Mouse (Mus musculus) CH12.LX (cell line): ENCODE data around the gene Mkrn1. TPM values are rescaled to one million over a fixed set of nuclear protein-coding genes. Genes with fewer than 3 reads are reported as not detected.

Experiments
- DNase-seq: peaks from one replicate; pipeline ENCODE4 v3.0.0-alpha.2; 2013; ENCODE audit errors: extremely low read depth
- H3K27ac ChIP-seq: 2 replicates; pipeline ENCODE4 v1.5.1; 2012; ENCODE audit warnings: low read depth, mild to moderate bottlenecking, control low read depth, moderate library complexity; ENCODE audit not compliant: insufficient read depth
- H3K27me3 ChIP-seq: replicated peaks from 2 replicates; pipeline ENCODE3; 2012; ENCODE audit warnings: inconsistent platforms
- H3K36me3 ChIP-seq, 2 experiments: replicated peaks in 1 of 2; 2 replicates each; pipeline versions ENCODE3 to v1.6.1; 2012; ENCODE audit warnings: inconsistent platforms in 1 of 2, low read length in 1 of 2, mild to moderate bottlenecking in 1 of 2, mixed read lengths in 1 of 2, moderate library complexity in 1 of 2; ENCODE audit not compliant: control insufficient read depth in 1 of 2, insufficient read depth in 1 of 2
- H3K4me1 ChIP-seq, 2 experiments: 2 replicates each; pipeline ENCODE4 v1.6.1; 2012; ENCODE audit warnings: inconsistent platforms in 1 of 2, moderate library complexity in 1 of 2; ENCODE audit not compliant: insufficient read depth in 2 of 2, control insufficient read depth in 1 of 2
- H3K4me2 ChIP-seq: 2 replicates; pipeline ENCODE4 v1.6.1; 2012; ENCODE audit warnings: low read depth, mild to moderate bottlenecking, control low read depth; ENCODE audit not compliant: poor library complexity, insufficient read depth, severe bottlenecking
- H3K4me3 ChIP-seq, 3 experiments: fragments of 150-350 bp in 1 of 3; sonication (generic) in 1 of 3; replicated peaks in 1 of 3; 2 replicates each; pipeline versions ENCODE3 to v1.5.1; 2011 to 2012; ENCODE audit warnings: low read depth in 2 of 3, low read length in 2 of 3, mild to moderate bottlenecking in 2 of 3, moderate library complexity in 2 of 3, control low read depth in 1 of 3, improper control_type of control experiment in 1 of 3, inconsistent platforms in 1 of 3, mixed read lengths in 1 of 3; ENCODE audit not compliant: poor library complexity in 1 of 3
- H3K79me2 ChIP-seq: replicated peaks from 2 replicates; pipeline ENCODE4 v1.6.1; 2012; ENCODE audit warnings: mild to moderate bottlenecking, moderate library complexity; ENCODE audit not compliant: control insufficient read depth, poor library complexity, insufficient read depth, severe bottlenecking; ENCODE audit errors: extremely low read depth
- H3K9ac ChIP-seq: 2 replicates; pipeline ENCODE4 v1.6.1; 2012; ENCODE audit warnings: low read depth, mild to moderate bottlenecking, control low read depth, moderate library complexity; ENCODE audit not compliant: insufficient read depth
- H3K9me3 ChIP-seq: replicated peaks from 2 replicates; pipeline ENCODE3; 2012; ENCODE audit warnings: low read length, inconsistent platforms, mixed read lengths
- BHLHE40 ChIP-seq: IDR thresholded peaks from 2 replicates; pipeline ENCODE4 v1.6.1; 2011; ENCODE audit warnings: mild to moderate bottlenecking, low read depth, low read length, improper control_type of control experiment
- CHD2 ChIP-seq: IDR thresholded peaks from 2 replicates; pipeline ENCODE4 v1.6.1; 2011; ENCODE audit warnings: low read length, improper control_type of control experiment
- CTCF ChIP-seq, 2 experiments: IDR thresholded peaks in 1 of 2; conservative IDR thresholded peaks in 1 of 2; 2 replicates each; pipeline ENCODE4 v1.5.1; 2011 to 2012; ENCODE audit warnings: low read depth in 2 of 2, low read length in 2 of 2, improper control_type of control experiment in 1 of 2, inconsistent platforms in 1 of 2, mild to moderate bottlenecking in 1 of 2, moderate library complexity in 1 of 2
- ELF1 ChIP-seq: IDR thresholded peaks from 2 replicates; pipeline ENCODE4 v1.6.1; 2014; ENCODE audit warnings: low read depth, mild to moderate bottlenecking, inconsistent platforms, low read length, improper control_type of control experiment
- EP300 ChIP-seq: IDR thresholded peaks from 2 replicates; pipeline ENCODE4 v1.6.1; 2011; ENCODE audit warnings: low read length, improper control_type of control experiment
- GABPA ChIP-seq: IDR thresholded peaks from 2 replicates; pipeline ENCODE4 v1.6.1; 2012; ENCODE audit warnings: low read depth, low read length, improper control_type of control experiment, inconsistent platforms; ENCODE audit not compliant: insufficient replicate concordance
- HCFC1 ChIP-seq: IDR thresholded peaks from 2 replicates; pipeline ENCODE4 v1.6.1; 2012; ENCODE audit warnings: low read depth, mild to moderate bottlenecking, inconsistent platforms, low read length, improper control_type of control experiment
- IRF4 ChIP-seq: IDR thresholded peaks from 2 replicates; pipeline ENCODE4 v1.6.1; 2014; ENCODE audit warnings: low read depth, mild to moderate bottlenecking, inconsistent platforms, low read length, improper control_type of control experiment
- JUND ChIP-seq: conservative IDR thresholded peaks from 2 replicates; pipeline ENCODE4 v1.6.1; 2011; ENCODE audit warnings: low read depth, low read length, improper control_type of control experiment
- KAT2A ChIP-seq: IDR thresholded peaks from 2 replicates; pipeline ENCODE4 v1.6.1; 2012; ENCODE audit warnings: low read length, improper control_type of control experiment, inconsistent platforms; ENCODE audit not compliant: insufficient replicate concordance
- MAFK ChIP-seq: IDR thresholded peaks from 2 replicates; pipeline ENCODE4 v1.6.1; 2011; ENCODE audit warnings: low read length, improper control_type of control experiment; ENCODE audit not compliant: insufficient replicate concordance
- MAX ChIP-seq: IDR thresholded peaks from 2 replicates; pipeline ENCODE4 v1.6.1; 2011; ENCODE audit warnings: low read length, improper control_type of control experiment
- MAZ ChIP-seq: IDR thresholded peaks from 2 replicates; pipeline ENCODE4 v1.6.1; 2012; ENCODE audit warnings: low read depth, mild to moderate bottlenecking, inconsistent platforms, low read length, improper control_type of control experiment, moderate library complexity
- MEF2A ChIP-seq: IDR thresholded peaks from 2 replicates; pipeline ENCODE4 v1.6.1; 2014; ENCODE audit warnings: low read depth, mild to moderate bottlenecking, inconsistent platforms, low read length, improper control_type of control experiment, borderline replicate concordance
- MXI1 ChIP-seq: IDR thresholded peaks from 2 replicates; pipeline ENCODE4 v1.6.1; 2011; ENCODE audit warnings: mild to moderate bottlenecking, low read depth, low read length, improper control_type of control experiment
- MYC ChIP-seq: IDR thresholded peaks from 2 replicates; pipeline ENCODE4 v1.6.1; 2011; ENCODE audit warnings: low read depth, mild to moderate bottlenecking, improper control_type of control experiment, low read length
- NELFE ChIP-seq: IDR thresholded peaks from 2 replicates; pipeline ENCODE4 v1.6.1; 2011; ENCODE audit warnings: low read depth, low read length, improper control_type of control experiment
- PAX5 ChIP-seq: IDR thresholded peaks from 2 replicates; pipeline ENCODE4 v1.6.1; 2012; ENCODE audit warnings: low read length, inconsistent platforms, mixed read lengths
- POLR2A ChIP-seq: IDR thresholded peaks from 2 replicates; pipeline ENCODE4 v1.6.1; 2011; ENCODE audit warnings: low read depth, mild to moderate bottlenecking, improper control_type of control experiment, low read length
- RAD21 ChIP-seq: IDR thresholded peaks from 2 replicates; pipeline ENCODE4 v1.6.1; 2011; ENCODE audit warnings: low read depth, mild to moderate bottlenecking, low read length, improper control_type of control experiment, moderate library complexity
- RCOR1 ChIP-seq: conservative IDR thresholded peaks from 2 replicates; pipeline ENCODE4 v1.6.1; 2012; ENCODE audit warnings: low read depth, mild to moderate bottlenecking, inconsistent platforms, low read length, improper control_type of control experiment
- SIN3A ChIP-seq: IDR thresholded peaks from 2 replicates; pipeline ENCODE4 v1.6.1; 2012; ENCODE audit warnings: low read length, improper control_type of control experiment, inconsistent platforms
- SMC3 ChIP-seq: IDR thresholded peaks from 2 replicates; pipeline ENCODE4 v1.6.1; 2011; ENCODE audit warnings: low read depth, low read length, improper control_type of control experiment
- TCF12 ChIP-seq: IDR thresholded peaks from 2 replicates; pipeline ENCODE4 v1.6.1; 2014; ENCODE audit warnings: low read depth, mild to moderate bottlenecking, inconsistent platforms, low read length, improper control_type of control experiment
- USF1 ChIP-seq: IDR thresholded peaks from 2 replicates; pipeline ENCODE4 v1.6.1; 2014; ENCODE audit warnings: low read depth, mild to moderate bottlenecking, inconsistent platforms, low read length, improper control_type of control experiment
- USF2 ChIP-seq: conservative IDR thresholded peaks from 2 replicates; pipeline ENCODE4 v1.6.1; 2011; ENCODE audit warnings: low read depth, low read length, improper control_type of control experiment
- ZC3H11A ChIP-seq: IDR thresholded peaks from 2 replicates; pipeline ENCODE4 v1.6.1; 2012; ENCODE audit warnings: low read depth, mild to moderate bottlenecking, inconsistent platforms, low read length, improper control_type of control experiment
- ZKSCAN1 ChIP-seq: IDR thresholded peaks from 2 replicates; pipeline ENCODE4 v1.6.1; 2012; ENCODE audit warnings: low read depth, inconsistent platforms, low read length, improper control_type of control experiment, borderline replicate concordance
- ZNF384 ChIP-seq: IDR thresholded peaks from 2 replicates; pipeline ENCODE4 v1.6.1; 2012; ENCODE audit warnings: low read depth, low read length, improper control_type of control experiment, inconsistent platforms
- dilution Hi-C: fragments of 300-500 bp; cut with MboI; formaldehyde crosslinking; loops from 2 replicates; pipeline ENCODE4 v1.14.3; 2020; ENCODE audit warnings: low sequenced_read_pairs; ENCODE audit not compliant: extremely low pct_unique_long_range_greater_than_20kb, extremely low pct_ligation_motif_present
- in situ Hi-C: fragments of 300-500 bp; cut with MboI; formaldehyde crosslinking; loops from 3 replicates; pipeline ENCODE4 v1.14.3; 2019; ENCODE audit warnings: low sequenced_read_pairs, low pct_ligation_motif_present, low pct_unique_long_range_greater_than_20kb, mixed read lengths
- polyA plus RNA-seq: library from polyadenylated mRNA; unstranded; fragments of >175 nt; gene quantifications from 2 replicates; pipeline ENCODE4 v1.2.1, GENCODE M21; 2012; ENCODE audit warnings: low read depth; ENCODE audit not compliant: insufficient read length
- total RNA-seq, 2 experiments: library from RNA; depleted of rRNA; stranded (reverse); fragments of 300-350 nt in 1 of 2; fragments of >200 nt in 1 of 2; gene quantifications; 2 replicates each; pipeline ENCODE4 v1.2.3; 2012 to 2014

The Mkrn1 gene
- total and polyA plus RNA-seq, 3 experiments: 39.3 to 50.3 (median 43.7) TPM

DNA sequence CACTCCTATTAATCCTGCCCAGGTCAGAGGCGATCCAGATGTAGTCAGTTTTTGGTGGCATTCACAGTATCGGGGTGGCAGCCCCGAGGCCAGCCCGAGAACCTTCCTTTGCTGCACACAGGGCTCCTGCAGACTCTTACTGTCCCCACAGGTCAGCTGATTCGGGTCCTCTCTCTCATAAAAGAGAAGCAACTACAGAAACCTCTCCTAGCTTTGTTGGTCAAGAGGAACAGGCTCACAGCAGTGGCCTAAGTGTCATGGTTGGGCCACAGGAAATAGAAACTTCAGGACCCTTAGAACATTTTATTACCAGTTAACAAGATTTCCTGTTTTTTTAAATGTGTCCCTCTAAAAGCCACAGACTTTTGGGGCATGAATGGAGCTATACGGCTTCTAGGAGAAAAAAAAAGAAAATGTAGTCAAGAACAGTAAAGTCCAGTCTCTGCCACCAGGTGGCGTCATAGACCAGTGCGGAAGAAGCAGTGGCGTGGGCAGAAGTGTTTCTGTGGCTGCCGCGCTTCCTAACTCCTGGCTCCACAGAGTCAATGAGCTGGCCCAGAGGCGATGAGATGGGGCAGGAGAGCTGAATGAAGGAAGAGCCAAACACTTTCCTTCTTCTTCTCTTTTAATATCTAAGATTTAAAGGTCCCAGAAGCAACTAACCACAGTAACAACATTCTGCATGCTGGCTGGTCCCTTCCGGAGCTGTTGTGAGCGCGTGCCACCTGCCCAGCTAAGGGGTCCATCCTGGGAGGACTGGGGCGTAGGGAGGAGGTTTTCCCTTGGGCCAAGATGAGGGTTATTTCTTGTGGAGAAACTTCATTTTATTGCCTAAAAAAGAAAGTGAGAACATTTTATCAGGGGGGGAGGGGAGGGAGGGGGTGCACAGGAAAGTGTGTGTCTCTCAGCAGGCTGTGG lies 42.6 kb upstream of the Mkrn1 start:
- Histone ChIP-seq H3K9ac (no peak overlapping the region), H3K4me3 (no peak overlapping the region), H3K4me2 (no peak overlapping the region), H3K27ac (no peak overlapping the region), H3K79me2 (no peaks in the 10 kb centered on the region), H3K4me1 (peaks cover 0 to 6% of the 10 kb centered on the region in 2 experiments; a peak in 2 of 4 replicates), H3K36me3 (peaks cover 13 to 43% of the 10 kb centered on the region in 2 experiments), H3K9me3 (peaks cover 2% of the 10 kb centered on the region), H3K27me3 (no peaks in the 10 kb centered on the region)
- in situ Hi-C loops: loop anchor here (10.0 kb wide), 1 partner anchor 322 kb away; no protein-coding TSS in a partner anchor
- no peak for TF ChIP-seq BHLHE40
- TF ChIP-seq MAZ: no peak
- no peak for TF ChIP-seq IRF4
- TF ChIP-seq SMC3: peak; percentile 92
- TF ChIP-seq MAX: no peak
- TF ChIP-seq RAD21: peak; percentile 78
- TF ChIP-seq TCF12: no peak
- peak; percentile 37; the same call in 1 of the 2 replicates for TF ChIP-seq SIN3A
- TF ChIP-seq MEF2A: no peak
- TF ChIP-seq MYC: peak; percentile 70; the same call in 1 of the 2 replicates
- peak; percentile 58 to 88 for TF ChIP-seq CTCF (conservative IDR thresholded peaks at IDR 0.05 in 1 of 2, IDR thresholded peaks at IDR 0.05 in 1 of 2; ENCODE audit: low read depth in 2 of 2, low read length in 2 of 2)
- no peak for TF ChIP-seq MXI1
- TF ChIP-seq USF1: no peak
- TF ChIP-seq ELF1: peak; percentile 62
- TF ChIP-seq ZNF384: peak; percentile 92
- TF ChIP-seq USF2: no peak
- TF ChIP-seq GABPA: no peak
- TF ChIP-seq RCOR1: no peak
- no peak for TF ChIP-seq POLR2A
- TF ChIP-seq HCFC1: no peak
- TF ChIP-seq PAX5: no peak
- no peak for TF ChIP-seq ZKSCAN1
- peak; percentile 41; the same call in 1 of the 2 replicates for TF ChIP-seq NELFE
- TF ChIP-seq KAT2A: no peak
- no peak for TF ChIP-seq EP300
- peak; percentile 81 for TF ChIP-seq ZC3H11A
- no peak for TF ChIP-seq MAFK
- peak; percentile 46; the same call in 1 of the 2 replicates for TF ChIP-seq CHD2
- TF ChIP-seq JUND: no peak
- dilution Hi-C loops: loop anchor here (25.0 kb wide), 1 partner anchor 99 kb away; the partner anchor contains the start of genes Adck2 and Dennd2a
- DNase-seq: peak; percentile 75
